In genomic region chr5:25498346-25498820, GRCm38 (mm10) we compare ENCODE assay signal across 8 mouse cellular contexts. TPM values are rescaled to one million over a fixed set of nuclear protein-coding genes. Genes with fewer than 3 reads are reported as not detected.
A peak's percentile ranks its signal among the peaks of the same experiment; 100 is the strongest.
DNase-seq lines count a peak whose midpoint lies in the region; ATAC-seq and TF ChIP-seq lines count a peak whose summit lies in the region.

TSS of gene Kmt2c (minus strand) at chr5:25498783.

- peaks cover 36% of the 10 kb centered on the region for H3K4me1 ChIP-seq in megakaryocyte, embryonic 14.5 days

- H3K27ac ChIP-seq in left cerebral cortex, adult 2 months = peak within 1 kb of the TSS; percentile 98

- H3K9me3 ChIP-seq in megakaryocyte, embryonic 14.5 days = no peaks in the 10 kb centered on the region

- no peak for TF ChIP-seq CTCF in left cerebral cortex, adult 2 months (IDR thresholded peaks at IDR 0.05)

- intact Hi-C loops in left cerebral cortex, adult 2 months (cut with DNase I) = loop anchor here (2.0 to 5.0 kb wide), 3 partner anchors 61 to 339 kb away; no protein-coding TSS in a partner anchor

- peaks cover 4% of the 10 kb centered on the region for H3K36me3 ChIP-seq in megakaryocyte, embryonic 14.5 days (replicated peaks; ENCODE audit: low read length)

- 0 out of 4 replicates have a peak, but pooled peaks of 1 of the 2 experiments have one; percentile 11 for ATAC-seq in hematopoietic stem cell, adult 5-6 weeks (replicated peaks in 1 of 2; ENCODE audit: insufficient read depth in 1 of 2, low FRiP score in 2 of 2, low TSS enrichment in 1 of 2, low read depth in 1 of 2, poor library complexity in 2 of 2, severe bottlenecking in 2 of 2)

- H3K4me3 ChIP-seq in left cerebral cortex, adult 2 months = peak within 1 kb of the TSS; percentile 99
- peak within 1 kb of the TSS; percentile 99 for H3K4me3 ChIP-seq in megakaryocyte, embryonic 14.5 days (replicated peaks)

- peak; percentile 74 for DNase-seq in kidney, adult 11 months
- DNase-seq in kidney, postnatal 10 days = no peak
- DNase-seq in cerebellum, adult 18-20 months = peak; percentile 70 to 87
- DNase-seq in frontal cortex, adult 2 months (ENCODE audit: extremely low spot score in 1 of 2, low spot score in 1 of 2) = peak; percentile 34 to 77
- peak; percentile 78 to 80 for DNase-seq in left cerebral cortex, adult 2 months (ENCODE audit: extremely low spot score in 1 of 2, low spot score in 2 of 2)
- peak; percentile 78 for DNase-seq in right cerebral cortex, postnatal 4 days

- no peaks in the 10 kb centered on the region for H3K27me3 ChIP-seq in megakaryocyte, embryonic 14.5 days (replicated peaks)

RNA-seq across cellular contexts. Expression of gene Kmt2c, which starts in this region (rescaled TPM):
- 40.9 and 44.2 TPM in 2 replicates for polyA plus RNA-seq in frontal cortex, adult 2 months (2012; rRNA removed)
- 48.5 and 73.4 TPM in 2 replicates for total RNA-seq in hematopoietic stem cell, adult 5-6 weeks (2017)
- 10 to 100 TPM; 68.4 to 74.1 TPM for total RNA-seq in left cerebral cortex, adult 2 months (2021)
- 2.2 and 7.1 TPM in 2 replicates for polyA plus RNA-seq in megakaryocyte, embryonic 14.5 days (2012; ENCODE audit: insufficient read depth, low replicate concordance)
